Mouse (Mus musculus) ovary, adult 2 months (tissue): ENCODE results near the gene Olfr1467. TPM values are rescaled to one million over a fixed set of nuclear protein-coding genes. Genes with fewer than 3 reads are reported as not detected.

ENCODE experiments used
- polyA plus RNA-seq: library from polyadenylated mRNA; depleted of rRNA; stranded (reverse); fragments of >200 nt; gene quantifications from 2 replicates; pipeline ENCODE4 v1.2.3, GENCODE M21; 2012; rRNA removed

Olfr1467 gene
- not detected in 2 replicates for polyA plus RNA-seq

GRCm38 (mm10) chr19:13361936-13362335, at the start of gene Olfr1467:
Gene Olfr1467, plus strand, starts transcription at chr19:13362236.

GRCm38 (mm10) chr19:13315441-13315840, 46.6 kb upstream of the Olfr1467 start, which contains the start of gene Olfr1465:
Gene Olfr1465, minus strand, starts transcription at chr19:13315541.

GRCm38 (mm10) chr19:13338562-13338961, 23.5 kb upstream of the Olfr1467 start, which contains the start of gene Olfr1466:
Gene Olfr1466, plus strand, starts transcription at chr19:13338862.

GRCm38 (mm10) chr19:13407549-13407948, 45.5 kb downstream of the Olfr1467 start, which contains the start of gene Olfr1469:
Gene Olfr1469, plus strand, starts transcription at chr19:13407849.

Other genes starting within 250 kb of the Olfr1467 start
- not detected in 2 replicates for gene Olfr1459, start 212.7 kb upstream of the Olfr1467 start, polyA plus RNA-seq
- gene Olfr1461, start 199.2 kb upstream of the Olfr1467 start, polyA plus RNA-seq: not detected in 2 replicates
- gene Olfr1462, start 176.5 kb upstream of the Olfr1467 start, polyA plus RNA-seq: not detected in 2 replicates
- gene Olfr1463, start 130.9 kb upstream of the Olfr1467 start, polyA plus RNA-seq: not detected in 2 replicates
- not detected in 2 replicates for gene Olfr1465, start 46.7 kb upstream of the Olfr1467 start, polyA plus RNA-seq
- not detected in 2 replicates for gene Olfr1466, start 23.4 kb upstream of the Olfr1467 start, polyA plus RNA-seq
- not detected in 2 replicates for gene Olfr1469, start 45.6 kb downstream of the Olfr1467 start, polyA plus RNA-seq
- not detected in 2 replicates for gene Olfr1471, start 81.2 kb downstream of the Olfr1467 start, polyA plus RNA-seq
- not detected in 2 replicates for gene Olfr1472, start 93.8 kb downstream of the Olfr1467 start, polyA plus RNA-seq
- gene Olfr1474, start 107.3 kb downstream of the Olfr1467 start, polyA plus RNA-seq: not detected in 2 replicates
- gene Olfr1475, start 118.0 kb downstream of the Olfr1467 start, polyA plus RNA-seq: not detected in 2 replicates
- gene Olfr1477, start 138.3 kb downstream of the Olfr1467 start, polyA plus RNA-seq: not detected in 2 replicates
- not detected in 2 replicates for gene Olfr1480, start 165.7 kb downstream of the Olfr1467 start, polyA plus RNA-seq
- gene Olfr1484, start 221.3 kb downstream of the Olfr1467 start, polyA plus RNA-seq: not detected in 2 replicates